Mouse (Mus musculus) bone marrow macrophage, adult 2 months (primary cell): ENCODE data around the gene Dhrs9.

Experiments
- CTCF ChIP-seq: IDR thresholded peaks from 2 replicates; pipeline ENCODE4 v1.5.1; 2012; ENCODE audit warnings: low read depth, mild to moderate bottlenecking, low read length, moderate library complexity
- POLR2A ChIP-seq: IDR thresholded peaks from 2 replicates; pipeline ENCODE4 v1.6.1; 2012; ENCODE audit warnings: mild to moderate bottlenecking, low read depth, low read length, borderline replicate concordance

- TF ChIP-seq CTCF = no peak
- no peak for TF ChIP-seq POLR2A
These were observed 37.6 kb upstream of the Dhrs9 start, which contains the start of gene Abcb11 for GRCm38 (mm10) chr2:69342496-69343221.
